Mouse (Mus musculus) midbrain, embryonic 11.5 days (tissue): ENCODE data around the gene Gm6356. TPM values are rescaled to one million over a fixed set of nuclear protein-coding genes. Genes with fewer than 3 reads are reported as not detected.
"Not testable (repeated sequence)": the region's sequence is repeated elsewhere in the genome, so short reads cannot be mapped to it uniquely, and the experiment has no call there.

Experiments used
- ATAC-seq: fragments of 200-750 bp; cut with Nextera tagmentation; 2 replicates; pipeline ENCODE4 v1.8.0; 2017; ENCODE audit warnings: moderate TSS enrichment, moderate library complexity; ENCODE audit not compliant: low FRiP score
- DNase-seq: peaks from one replicate; pipeline ENCODE4 v3.0.0; 2015; ENCODE audit warnings: low spot score; ENCODE audit errors: missing footprints
- H3K27ac ChIP-seq: fragments of 300-500 bp; sonication (generic); 2 replicates; pipeline ENCODE4 v1.5.1; 2014; ENCODE audit warnings: low read depth, low read length
- H3K27me3 ChIP-seq: fragments of 300-500 bp; sonication (generic); 2 replicates; pipeline ENCODE4 v1.6.1; 2014; ENCODE audit warnings: mild to moderate bottlenecking, low read length, moderate library complexity, mixed read lengths; ENCODE audit not compliant: control insufficient read depth, insufficient read depth
- H3K36me3 ChIP-seq: fragments of 300-500 bp; sonication (generic); 2 replicates; pipeline ENCODE4 v1.6.1; 2014; ENCODE audit warnings: mild to moderate bottlenecking, low read length, moderate library complexity, mixed read lengths; ENCODE audit not compliant: control insufficient read depth, insufficient read depth
- H3K4me1 ChIP-seq: fragments of 300-500 bp; sonication (generic); 2 replicates; pipeline ENCODE4 v1.6.1; 2014; ENCODE audit warnings: low read length; ENCODE audit not compliant: control insufficient read depth, insufficient read depth
- H3K4me2 ChIP-seq: fragments of 300-500 bp; sonication (generic); 2 replicates; pipeline ENCODE4 v1.6.1; 2014; ENCODE audit warnings: mild to moderate bottlenecking, moderate library complexity
- H3K4me3 ChIP-seq: fragments of 300-500 bp; sonication (generic); 2 replicates; pipeline ENCODE4 v1.5.1; 2014; ENCODE audit warnings: low read depth, low read length
- H3K9ac ChIP-seq: fragments of 300-500 bp; sonication (generic); 2 replicates; pipeline ENCODE4 v1.6.1; 2014; ENCODE audit warnings: low read length
- H3K9me3 ChIP-seq: fragments of 300-500 bp; sonication (generic); 2 replicates; pipeline ENCODE4 v1.6.1; 2016; ENCODE audit warnings: low read length; ENCODE audit not compliant: control insufficient read depth
- WGBS: fragments of 180-500 bp; shearing (Covaris S2); extraction: QIAGEN DNeasy Blood & Tissue Kit; methylation state at CpG from one replicate; pipeline ENCODE4 v1.1.7; 2014; 5-methylcytosine and 5-hydroxymethylcytosine counted together
- polyA plus RNA-seq: library from polyadenylated mRNA; unstranded; fragments of >200 nt; fragmentation: Nextera tagmentation; extraction: Ambion mirVana; gene quantifications from 2 replicates; pipeline ENCODE4 v1.2.1, GENCODE M21; 2014

Gm6356 gene
- polyA plus RNA-seq: not detected in 2 replicates

DNA sequence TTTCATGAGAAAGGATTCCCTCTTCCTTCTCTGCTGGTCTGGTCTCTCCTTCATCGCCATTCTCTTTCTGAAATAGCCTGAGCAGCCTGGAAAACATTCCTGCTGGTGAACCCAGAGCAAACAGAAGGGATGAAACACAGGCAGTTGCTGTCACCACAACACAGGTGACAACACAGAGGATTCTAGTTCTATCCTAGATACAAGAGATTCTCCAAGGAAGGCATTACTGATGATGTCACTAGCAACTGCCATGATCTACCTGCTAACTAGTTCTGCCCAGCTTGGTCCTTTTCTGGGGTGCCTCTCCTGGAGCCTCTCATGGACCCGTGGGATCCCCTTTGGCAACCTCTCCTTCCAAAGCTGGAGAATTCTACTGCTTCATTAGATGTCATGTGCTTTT is at the start of gene Gm6356:
Gene Gm6356 (minus strand): TSS at position 101 of the 400 bp plus-strand sequence.
- not testable (repeated sequence) for H3K4me3 ChIP-seq, H3K4me2 ChIP-seq, DNase-seq, H3K27ac ChIP-seq, H3K36me3 ChIP-seq, H3K27me3 ChIP-seq, ATAC-seq, H3K9me3 ChIP-seq, H3K4me1 ChIP-seq, H3K9ac ChIP-seq
- WGBS: 62% methylated on average over 1 of the region's 2 CpGs

Other genes starting within 250 kb of the Gm6356 start
- 6.0 and 7.7 TPM in 2 replicates for gene Gm3636, start 231.5 kb downstream of the Gm6356 start, polyA plus RNA-seq
- not detected in 2 replicates for gene Gm8362, start 199.4 kb downstream of the Gm6356 start, polyA plus RNA-seq
- not detected in 2 replicates for gene Gm3642, start 133.5 kb downstream of the Gm6356 start, polyA plus RNA-seq
- gene Gm3667, start 83.9 kb downstream of the Gm6356 start, polyA plus RNA-seq: 1.8 and 2.1 TPM in 2 replicates
- 1.0 and 1.7 TPM in 2 replicates for gene Gm10406, start 53.6 kb upstream of the Gm6356 start, polyA plus RNA-seq
- gene Gm3685, start 71.2 kb upstream of the Gm6356 start, polyA plus RNA-seq: not detected in 2 replicates
- 2.5 and 3.4 TPM in 2 replicates for gene Gm3696, start 126.8 kb upstream of the Gm6356 start, polyA plus RNA-seq
- not detected in 2 replicates for gene Gm6676, start 151.6 kb upstream of the Gm6356 start, polyA plus RNA-seq
- gene Gm3512, start 200.7 kb upstream of the Gm6356 start, polyA plus RNA-seq: 3.8 and 4.2 TPM in 2 replicates
- not detected in 2 replicates for gene Gm16434, start 220.7 kb upstream of the Gm6356 start, polyA plus RNA-seq